14 mouse cellular contexts compared by ENCODE assay signal in genomic region chr7:133171403-133172032, GRCm38 (mm10). TPM values are rescaled to one million over a fixed set of nuclear protein-coding genes. Genes with fewer than 3 reads are reported as not detected.
DNase-seq lines count a peak whose midpoint lies in the region; ATAC-seq and TF ChIP-seq lines count a peak whose summit lies in the region.
"Had no signal": no experiment of that assay in that cellular context is flagged by ENCODE, and none has a peak within 500 bp of the region (broad histone marks: within the 10 kb centered on the region; RNA-seq: fewer than 3 reads in every experiment).

No protein-coding gene starts in this region.

- peak; percentile 51 to 53 for DNase-seq in heart, adult 2 months
- DNase-seq in heart, adult 8-10 months (ENCODE audit: low spot score), result no peak
- peak; percentile 7 for DNase-seq in lung, postnatal 36 days
- no peak for DNase-seq in lung, adult 2 months
- DNase-seq in adrenal gland, postnatal 36 days, result no peak
- no peak for DNase-seq in layer of hippocampus, adult 9-11 months
- DNase-seq: cerebellum, adult 8-10 months; forebrain, postnatal 0 days; right cerebral cortex, postnatal 4 days; thymus, adult 18-20 months had no signal

- H3K4me2 ChIP-seq in heart, embryonic 15.5 days, result no peak overlapping the region
- no peak overlapping the region for H3K4me2 ChIP-seq in stomach, embryonic 16.5 days (ENCODE audit: low read depth, low read length)
- H3K4me2 ChIP-seq: hindbrain, embryonic 12.5 days had no signal

- no peak for TF ChIP-seq CTCF in heart, adult 2 months (IDR thresholded peaks at IDR 0.05)
- TF ChIP-seq CTCF in lung, adult 2 months (IDR thresholded peaks at IDR 0.05; ENCODE audit: insufficient read depth, low read length), result no peak

- intact Hi-C loops in heart, adult 2 months (cut with DNase I), result no loop called here

- H3K27me3 ChIP-seq in heart, adult 2 months (ENCODE audit: control insufficient read depth, insufficient read depth, low read length), result no peaks in the 10 kb centered on the region
- H3K27me3 ChIP-seq in heart, embryonic 15.5 days, result no peaks in the 10 kb centered on the region
- no peaks in the 10 kb centered on the region for H3K27me3 ChIP-seq in stomach, embryonic 16.5 days (ENCODE audit: control insufficient read depth, insufficient read depth, low read length)
- H3K27me3 ChIP-seq: hindbrain, embryonic 12.5 days had no signal

- no peak overlapping the region for H3K4me3 ChIP-seq in heart, adult 2 months
- H3K4me3 ChIP-seq in lung, adult 2 months (replicated peaks; ENCODE audit: extremely low read depth, low read depth, low read length), result no peak overlapping the region
- no peak overlapping the region for H3K4me3 ChIP-seq in heart, embryonic 15.5 days
- H3K4me3 ChIP-seq in stomach, embryonic 16.5 days (replicated peaks; ENCODE audit: low read length), result no peak overlapping the region
- H3K4me3 ChIP-seq: hindbrain, embryonic 12.5 days had no signal

- no peaks in the 10 kb centered on the region for H3K79me2 ChIP-seq in heart, adult 2 months (replicated peaks; ENCODE audit: control insufficient read depth, insufficient read depth, low read length)

- H3K9me3 ChIP-seq in heart, embryonic 15.5 days (replicated peaks), result no peaks in the 10 kb centered on the region
- H3K9me3 ChIP-seq in stomach, embryonic 16.5 days (replicated peaks; ENCODE audit: control insufficient read depth, low read length), result no peaks in the 10 kb centered on the region
- H3K9me3 ChIP-seq: hindbrain, embryonic 12.5 days had no signal

- ATAC-seq in heart, embryonic 15.5 days (replicated peaks; ENCODE audit: insufficient number of reproducible peaks, insufficient read depth, low FRiP score, low read depth), result peak; percentile 41; the same call in 1 of the 2 replicates
- peak; percentile 28; the same call in 1 of the 2 replicates for ATAC-seq in stomach, embryonic 16.5 days (ENCODE audit: insufficient read depth, low FRiP score)
- ATAC-seq: forebrain, postnatal 0 days; midbrain, embryonic 16.5 days had no signal

- no peak for TF ChIP-seq POLR2A in heart, adult 2 months (IDR thresholded peaks at IDR 0.05; ENCODE audit: insufficient read depth, low read depth, low read length)
- TF ChIP-seq POLR2A in lung, adult 2 months (IDR thresholded peaks at IDR 0.05; ENCODE audit: borderline replicate concordance, extremely low read depth, low read depth, low read length), result no peak

- no peak overlapping the region for H3K9ac ChIP-seq in heart, adult 2 months (ENCODE audit: low read depth, low read length)
- H3K9ac ChIP-seq in heart, embryonic 15.5 days, result no peak overlapping the region
- H3K9ac ChIP-seq in stomach, embryonic 16.5 days (ENCODE audit: low read length), result no peak overlapping the region
- H3K9ac ChIP-seq: forebrain, postnatal 0 days; hindbrain, embryonic 12.5 days had no signal

- H3K36me3 ChIP-seq in heart, adult 2 months (ENCODE audit: control insufficient read depth, insufficient read depth, low read length), result no peaks in the 10 kb centered on the region
- H3K36me3 ChIP-seq in heart, embryonic 15.5 days, result no peaks in the 10 kb centered on the region
- H3K36me3 ChIP-seq in stomach, embryonic 16.5 days (ENCODE audit: control insufficient read depth, insufficient read depth, low read length), result no peaks in the 10 kb centered on the region
- H3K36me3 ChIP-seq: hindbrain, embryonic 12.5 days had no signal

- no peak overlapping the region for H3K27ac ChIP-seq in heart, adult 2 months
- no peak overlapping the region for H3K27ac ChIP-seq in heart, embryonic 15.5 days
- H3K27ac ChIP-seq in stomach, embryonic 16.5 days (ENCODE audit: low read length), result peak overlapping the region; percentile 3; the same call in 1 of the 2 replicates
- H3K27ac ChIP-seq: hindbrain, embryonic 12.5 days had no signal

- no peak for TF ChIP-seq EP300 in heart, adult 2 months (IDR thresholded peaks at IDR 0.05; ENCODE audit: insufficient read depth, low read depth, low read length)

- 52% methylated on average over 4 of the region's 4 CpGs for WGBS in heart, adult 2 months
- 79% methylated on average over 4 of the region's 4 CpGs for WGBS in lung, adult 2 months
- 57% methylated on average over 4 of the region's 4 CpGs for WGBS in heart, embryonic 15.5 days
- WGBS in stomach, embryonic 16.5 days, result 81% methylated on average over 4 of the region's 4 CpGs

- H3K4me1 ChIP-seq in heart, adult 2 months (ENCODE audit: control insufficient read depth, insufficient read depth, low read length), result no peaks in the 10 kb centered on the region; the same call in 1 of the 2 replicates
- no peaks in the 10 kb centered on the region for H3K4me1 ChIP-seq in lung, adult 2 months (ENCODE audit: control insufficient read depth, insufficient read depth, low read length)
- H3K4me1 ChIP-seq in heart, embryonic 15.5 days (replicated peaks), result peaks cover 6% of the 10 kb centered on the region
- H3K4me1 ChIP-seq in stomach, embryonic 16.5 days (ENCODE audit: control insufficient read depth, insufficient read depth, low read length), result peaks cover 2% of the 10 kb centered on the region; the same call in 1 of the 2 replicates
- H3K4me1 ChIP-seq: hindbrain, embryonic 12.5 days had no signal

RNA-seq across cellular contexts. Expression of gene Ctbp2, which starts 47.4 kb away (rescaled TPM):
- 10 to 100 TPM; 28.1 to 28.3 TPM for total RNA-seq in heart, adult 2 months (2021)
- polyA plus RNA-seq in heart, adult 2 months (2012; rRNA removed), result 22.8 and 28.5 TPM in 2 replicates
- total RNA-seq in heart, adult 8-10 months (2022), result 10 to 100 TPM; 24.9 to 28.1 (median 27.6) TPM
- polyA plus RNA-seq in lung, adult 2 months (2012; rRNA removed), result 65.2 and 65.8 TPM in 2 replicates
- 40.8 and 48.8 TPM in 2 replicates for polyA plus RNA-seq in heart, embryonic 15.5 days (2015; fragmentation: Nextera tagmentation; extraction: Ambion mirVana)
- polyA plus RNA-seq in stomach, embryonic 16.5 days (2015; fragmentation: Nextera tagmentation; extraction: Ambion mirVana), result 72.6 and 79.3 TPM in 2 replicates
- 10 to 100 TPM; 65.6 to 68.6 TPM for total RNA-seq in adrenal gland, postnatal 36 days (2021)

RNA-seq across cellular contexts. Expression of gene Fgfr2, which starts 48.4 kb away (rescaled TPM):
- 1 to 10 TPM; 1.1 to 1.3 TPM for total RNA-seq in heart, adult 2 months (2021)
- 2.0 and 2.2 TPM in 2 replicates for polyA plus RNA-seq in heart, adult 2 months (2012; rRNA removed)
- 1 to 10 TPM; 1.1 to 1.9 (median 1.4) TPM for total RNA-seq in heart, adult 8-10 months (2022)
- 74.1 and 114 TPM in 2 replicates for polyA plus RNA-seq in lung, adult 2 months (2012; rRNA removed)
- 17.2 and 32.2 TPM in 2 replicates for polyA plus RNA-seq in heart, embryonic 15.5 days (2015; fragmentation: Nextera tagmentation; extraction: Ambion mirVana)
- 93.4 and 113 TPM in 2 replicates for polyA plus RNA-seq in stomach, embryonic 16.5 days (2015; fragmentation: Nextera tagmentation; extraction: Ambion mirVana)
- total RNA-seq in adrenal gland, postnatal 36 days (2021), result 100 to 1,000 TPM; 190 to 480 TPM

Comparison
In these comparisons a context has a peak if more than half of its experiments do, and no peak if none do; other contexts are left out.
1. DNase-seq: peak in heart, adult 2 months (2 of 2) and lung, postnatal 36 days (single experiment); none in heart, adult 8-10 months (single experiment), lung, adult 2 months (single experiment), adrenal gland, postnatal 36 days (0 of 2) and layer of hippocampus, adult 9-11 months (single experiment).